Mouse (Mus musculus) ES-Bruce4 (cell line): ENCODE results near the gene Rbck1. TPM values are rescaled to one million over a fixed set of nuclear protein-coding genes. Genes with fewer than 3 reads are reported as not detected.

Experiments
- H3K27ac ChIP-seq: 2 replicates; pipeline ENCODE4 v1.5.1; 2012; ENCODE audit warnings: low read length, inconsistent platforms; ENCODE audit not compliant: insufficient read depth
- H3K27me3 ChIP-seq: 2 replicates; pipeline ENCODE4 v1.6.1; 2012; ENCODE audit warnings: mild to moderate bottlenecking, low read length, inconsistent platforms; ENCODE audit not compliant: control insufficient read depth, poor library complexity, insufficient read depth, severe bottlenecking
- H3K36me3 ChIP-seq: 2 replicates; pipeline ENCODE4 v1.6.1; 2012; ENCODE audit warnings: inconsistent platforms, mild to moderate bottlenecking, low read length, moderate library complexity; ENCODE audit not compliant: control insufficient read depth, poor library complexity, insufficient read depth, severe bottlenecking
- H3K4me1 ChIP-seq: one replicate; pipeline ENCODE4 v1.8.1; 2011; ENCODE audit warnings: low read length; ENCODE audit not compliant: control insufficient read depth, insufficient read depth
- H3K4me3 ChIP-seq: 2 replicates; pipeline ENCODE4 v1.5.1; 2011; ENCODE audit warnings: low read depth, mild to moderate bottlenecking, low read length
- H3K9ac ChIP-seq: 2 replicates; pipeline ENCODE4 v1.6.1; 2012; ENCODE audit warnings: low read depth, mild to moderate bottlenecking, inconsistent platforms; ENCODE audit not compliant: poor library complexity, severe bottlenecking
- H3K9me3 ChIP-seq: replicated peaks from 2 replicates; pipeline ENCODE4 v1.6.1; 2012; ENCODE audit warnings: mild to moderate bottlenecking, low read length, inconsistent platforms; ENCODE audit not compliant: control insufficient read depth, poor library complexity, insufficient read depth, severe bottlenecking
- CTCF ChIP-seq: IDR thresholded peaks from one replicate; pipeline ENCODE4 v1.8.1; 2011; ENCODE audit warnings: low read depth, low read length
- EP300 ChIP-seq: IDR thresholded peaks from 2 replicates; pipeline ENCODE4 v1.6.1; 2011; ENCODE audit warnings: low read depth, low read length; ENCODE audit not compliant: insufficient read depth
- POLR2A ChIP-seq: IDR thresholded peaks from one replicate; pipeline ENCODE4 v1.8.1; 2011; ENCODE audit warnings: low read length; ENCODE audit not compliant: insufficient read depth
- polyA plus RNA-seq: library from polyadenylated mRNA; stranded (reverse); fragments of >200 nt; gene quantifications from 2 replicates; pipeline ENCODE4 v1.2.4, GENCODE M21; 2011; ENCODE audit warnings: low read depth; ENCODE audit not compliant: missing spikeins, insufficient read depth, insufficient read length

Rbck1 gene
- polyA plus RNA-seq, 1 experiment, result 86.7 TPM

GRCm38 (mm10) chr2:152337591-152338212 is 5.2 kb upstream of the Rbck1 start:
- H3K9ac ChIP-seq, result no peak overlapping the region
- H3K9me3 ChIP-seq, result no peaks in the 10 kb centered on the region
- H3K4me1 ChIP-seq, result no peaks in the 10 kb centered on the region
- TF ChIP-seq CTCF, result no peak
- no peak for TF ChIP-seq EP300
- no peak overlapping the region for H3K4me3 ChIP-seq
- no peaks in the 10 kb centered on the region for H3K27me3 ChIP-seq
- no peak overlapping the region for H3K27ac ChIP-seq
- peaks cover 14% of the 10 kb centered on the region for H3K36me3 ChIP-seq

- no peak for TF ChIP-seq EP300
- TF ChIP-seq CTCF, result no peak
- no peak for TF ChIP-seq POLR2A
- no peaks in the 10 kb centered on the region for H3K4me1 ChIP-seq
- peaks cover 14% of the 10 kb centered on the region for H3K36me3 ChIP-seq
- H3K9me3 ChIP-seq, result no peaks in the 10 kb centered on the region
- no peak overlapping the region for H3K27ac ChIP-seq
- no peaks in the 10 kb centered on the region for H3K27me3 ChIP-seq
- no peak overlapping the region for H3K9ac ChIP-seq
- H3K4me3 ChIP-seq, result no peak overlapping the region
Observed at GRCm38 (mm10) chr2:152336856-152337255, 4.4 kb upstream of the Rbck1 start.

GRCm38 (mm10) chr2:152335289-152335820 is 2.9 kb upstream of the Rbck1 start:
- Histone ChIP-seq H3K36me3 (peaks cover 16% of the 10 kb centered on the region), H3K9ac (no peak overlapping the region), H3K27ac (no peak overlapping the region), H3K4me3 (no peak overlapping the region), H3K4me1 (peaks cover 2% of the 10 kb centered on the region), H3K9me3 (no peaks in the 10 kb centered on the region), H3K27me3 (no peaks in the 10 kb centered on the region)
- TF ChIP-seq EP300, result no peak
- no peak for TF ChIP-seq POLR2A
- TF ChIP-seq CTCF, result no peak

DNA sequence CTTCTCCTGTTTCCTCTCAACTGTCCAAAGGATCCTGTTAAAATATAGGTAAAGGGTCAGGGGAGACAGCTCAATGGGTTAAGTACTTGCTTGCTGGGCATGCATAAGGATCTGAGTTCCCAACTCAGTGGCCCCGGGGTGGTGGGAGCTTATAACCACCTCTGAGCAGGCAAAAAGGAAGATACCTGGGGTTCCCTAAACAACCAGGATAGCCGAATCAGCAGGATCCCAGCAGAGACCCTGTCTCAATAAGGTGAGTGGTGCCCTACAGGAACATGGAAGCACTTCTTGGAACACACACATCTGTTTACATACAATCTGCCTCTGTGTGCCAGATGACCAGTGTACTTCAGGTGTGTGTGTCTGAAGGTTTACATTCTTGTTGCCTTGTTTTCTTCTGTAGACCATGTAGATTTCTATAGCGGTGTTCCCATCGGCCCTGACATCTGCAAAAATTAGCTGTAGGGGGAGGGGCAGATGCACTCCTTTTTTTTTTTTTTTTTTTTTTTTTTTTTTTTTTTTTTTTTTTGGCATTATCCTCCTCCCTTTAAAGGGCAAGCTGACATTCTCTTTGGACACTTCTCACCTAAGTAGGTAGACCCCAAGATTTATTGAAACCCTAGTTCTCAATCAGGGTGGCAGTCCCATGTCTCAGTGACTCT is 1.0 kb upstream of the Rbck1 start:
- TF ChIP-seq POLR2A (no peak), EP300 (no peak), CTCF (no peak)
- no peak overlapping the region for H3K4me3 ChIP-seq
- H3K36me3 ChIP-seq, result peaks cover 30% of the 10 kb centered on the region
- no peaks in the 10 kb centered on the region for H3K9me3 ChIP-seq
- no peaks in the 10 kb centered on the region for H3K27me3 ChIP-seq
- H3K9ac ChIP-seq, result no peak overlapping the region
- no peak overlapping the region for H3K27ac ChIP-seq
- peaks cover 2% of the 10 kb centered on the region for H3K4me1 ChIP-seq

- no peaks in the 10 kb centered on the region for H3K9me3 ChIP-seq
- H3K4me1 ChIP-seq, result peaks cover 2% of the 10 kb centered on the region
- peaks cover 27% of the 10 kb centered on the region; the same call in 1 of the 2 replicates for H3K36me3 ChIP-seq
- H3K27ac ChIP-seq, result peak overlapping the region; percentile 21; the same call in 1 of the 2 replicates
- H3K4me3 ChIP-seq, result peak overlapping the region; percentile 60
- H3K9ac ChIP-seq, result peak overlapping the region; percentile 89
- no peak for TF ChIP-seq CTCF
- TF ChIP-seq POLR2A, result no peak
- no peak for TF ChIP-seq EP300
- no peaks in the 10 kb centered on the region for H3K27me3 ChIP-seq
Observed at GRCm38 (mm10) chr2:152330858-152331423, 1.5 kb downstream of the Rbck1 start.

DNA sequence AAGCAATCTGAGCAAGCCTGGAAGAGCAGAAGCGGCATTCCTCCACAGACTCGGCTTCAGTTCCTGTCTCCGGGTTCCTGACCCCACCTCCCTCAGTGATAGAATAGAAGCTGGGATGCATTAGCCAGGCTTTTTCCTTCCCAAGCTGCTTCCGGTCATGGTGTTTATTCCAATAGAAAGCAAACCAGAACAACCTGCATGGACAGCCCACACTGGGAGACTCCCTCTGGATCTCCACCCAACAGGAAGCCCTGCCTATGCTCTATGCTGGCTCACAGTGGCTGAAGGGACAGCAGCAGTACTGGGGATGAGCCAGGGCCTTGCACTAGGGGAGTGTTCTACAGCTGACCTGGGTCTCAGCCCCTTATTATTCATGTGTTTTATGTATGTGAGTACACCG is 4.5 kb downstream of the Rbck1 start:
- peaks cover 2% of the 10 kb centered on the region for H3K4me1 ChIP-seq
- H3K9me3 ChIP-seq, result no peaks in the 10 kb centered on the region
- no peaks in the 10 kb centered on the region for H3K27me3 ChIP-seq
- H3K9ac ChIP-seq, result no peak overlapping the region
- peaks cover 43% of the 10 kb centered on the region for H3K36me3 ChIP-seq
- TF ChIP-seq EP300 (no peak), POLR2A (no peak), CTCF (no peak)
- no peak overlapping the region for H3K4me3 ChIP-seq
- H3K27ac ChIP-seq, result no peak overlapping the region
